10 mouse cellular contexts compared by ENCODE assay signal in the genomic region with DNA sequence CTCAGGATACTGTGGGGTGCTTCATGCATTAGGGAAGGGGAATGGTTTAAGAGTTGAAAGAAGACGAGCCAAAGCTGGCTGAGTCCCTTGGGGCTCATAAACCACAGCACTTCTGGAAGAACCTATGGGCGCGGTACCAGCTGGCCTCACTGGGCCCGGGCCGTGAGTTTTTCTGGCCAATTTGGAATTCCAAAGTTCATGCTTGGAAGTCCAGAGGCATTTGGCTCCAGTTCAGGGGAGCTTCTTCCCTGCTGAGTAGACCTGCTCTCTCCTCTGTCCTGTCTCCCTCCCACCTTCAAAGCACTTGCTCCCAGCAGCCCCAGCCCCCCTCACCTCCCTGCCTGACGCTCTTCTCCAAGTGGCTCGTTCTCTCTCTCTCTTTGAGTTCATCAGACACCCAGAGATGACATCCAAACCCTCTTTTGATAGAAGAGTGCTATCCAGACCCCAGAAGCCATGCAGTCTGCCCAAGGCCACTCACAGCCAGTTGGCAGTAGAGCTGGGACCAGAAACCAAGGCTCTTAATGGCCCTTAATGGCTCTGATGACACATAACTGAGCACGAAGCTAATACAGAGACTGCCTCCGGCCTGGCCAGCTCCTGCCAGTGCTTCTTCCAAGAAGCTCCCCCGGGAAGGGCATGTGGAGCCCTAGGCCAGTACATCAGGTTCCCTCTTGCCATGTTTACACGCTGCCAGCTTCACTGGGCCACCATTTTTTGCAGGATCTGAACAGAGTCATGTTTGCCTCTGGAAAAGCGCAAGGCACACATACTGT.
DNase-seq lines count a peak whose midpoint lies in the region; ATAC-seq and TF ChIP-seq lines count a peak whose summit lies in the region.
"Had no signal": no experiment of that assay in that cellular context is flagged by ENCODE, and none has a peak within 500 bp of the region (broad histone marks: within the 10 kb centered on the region; RNA-seq: fewer than 3 reads in every experiment).

No protein-coding gene starts in this region.

- TF ChIP-seq POLR2A in testis, adult 2 months (IDR thresholded peaks at IDR 0.05; ENCODE audit: control insufficient read depth, low read depth, low read length), result no peak

- H3K4me3 ChIP-seq in forebrain, embryonic 15.5 days, result no peak overlapping the region
- no peak overlapping the region for H3K4me3 ChIP-seq in forebrain, embryonic 16.5 days (replicated peaks; ENCODE audit: low read length)
- no peak overlapping the region for H3K4me3 ChIP-seq in testis, adult 2 months (ENCODE audit: control insufficient read depth, low read depth, low read length)
- no peak overlapping the region for H3K4me3 ChIP-seq in hindbrain, embryonic 14.5 days (replicated peaks; ENCODE audit: low read length)

- ATAC-seq in forebrain, embryonic 15.5 days (replicated peaks), result no peak
- ATAC-seq in forebrain, embryonic 16.5 days, result no peak
- no peak for ATAC-seq in hindbrain, embryonic 14.5 days (ENCODE audit: low FRiP score)
- ATAC-seq: lung, postnatal 0 days had no signal

- no peaks in the 10 kb centered on the region for H3K9me3 ChIP-seq in forebrain, embryonic 15.5 days
- H3K9me3 ChIP-seq in forebrain, embryonic 16.5 days (ENCODE audit: control insufficient read depth, low read length), result no peaks in the 10 kb centered on the region
- H3K9me3 ChIP-seq in hindbrain, embryonic 14.5 days (ENCODE audit: control insufficient read depth, low read length), result no peaks in the 10 kb centered on the region

- no peak for DNase-seq in testis, postnatal 14 days (ENCODE audit: low spot score)
- no peak for DNase-seq in hindbrain, embryonic 14.5 days (ENCODE audit: low spot score)
- no peak for DNase-seq in layer of hippocampus, postnatal 36 days
- DNase-seq in yolk sac, embryonic 10.5 days (ENCODE audit: low spot score), result no peak
- DNase-seq in embryo, embryonic 10.5 days (ENCODE audit: low spot score), result no peak
- DNase-seq: heart, postnatal 4 days had no signal

- H3K27me3 ChIP-seq in forebrain, embryonic 15.5 days, result no peaks in the 10 kb centered on the region
- no peaks in the 10 kb centered on the region for H3K27me3 ChIP-seq in forebrain, embryonic 16.5 days (replicated peaks; ENCODE audit: control insufficient read depth, insufficient read depth, low read length)
- H3K27me3 ChIP-seq in testis, adult 2 months (ENCODE audit: control insufficient read depth, insufficient read depth, low read length), result no peaks in the 10 kb centered on the region
- H3K27me3 ChIP-seq in hindbrain, embryonic 14.5 days (ENCODE audit: control insufficient read depth, insufficient read depth, low read length), result no peaks in the 10 kb centered on the region

- H3K9ac ChIP-seq in forebrain, embryonic 15.5 days (replicated peaks), result no peak overlapping the region
- no peak overlapping the region for H3K9ac ChIP-seq in forebrain, embryonic 16.5 days (replicated peaks; ENCODE audit: low read depth, low read length)
- no peak overlapping the region for H3K9ac ChIP-seq in hindbrain, embryonic 14.5 days

- peaks cover 50% of the 10 kb centered on the region for H3K4me1 ChIP-seq in forebrain, embryonic 15.5 days
- peaks cover 44% of the 10 kb centered on the region for H3K4me1 ChIP-seq in forebrain, embryonic 16.5 days (replicated peaks; ENCODE audit: control insufficient read depth, insufficient read depth, low read length)
- H3K4me1 ChIP-seq in testis, adult 2 months (ENCODE audit: control insufficient read depth, insufficient read depth, low read length), result peaks cover 15% of the 10 kb centered on the region
- H3K4me1 ChIP-seq in hindbrain, embryonic 14.5 days (replicated peaks; ENCODE audit: control insufficient read depth, insufficient read depth, low read length), result peaks cover 65% of the 10 kb centered on the region

- WGBS in forebrain, embryonic 15.5 days, result 84% methylated on average over 12 of the region's 12 CpGs
- WGBS in forebrain, embryonic 16.5 days, result 83% methylated on average over 12 of the region's 12 CpGs
- WGBS in hindbrain, embryonic 14.5 days, result 68% methylated on average over 12 of the region's 12 CpGs

- no peaks in the 10 kb centered on the region for H3K36me3 ChIP-seq in forebrain, embryonic 15.5 days
- no peaks in the 10 kb centered on the region for H3K36me3 ChIP-seq in forebrain, embryonic 16.5 days (ENCODE audit: control insufficient read depth, insufficient read depth)
- H3K36me3 ChIP-seq in testis, adult 2 months (ENCODE audit: control insufficient read depth, insufficient read depth, low read length), result no peaks in the 10 kb centered on the region
- H3K36me3 ChIP-seq in hindbrain, embryonic 14.5 days (replicated peaks; ENCODE audit: control insufficient read depth, insufficient read depth), result no peaks in the 10 kb centered on the region

- no peak overlapping the region for H3K4me2 ChIP-seq in forebrain, embryonic 15.5 days (replicated peaks)
- H3K4me2 ChIP-seq in forebrain, embryonic 16.5 days (ENCODE audit: low read length), result no peak overlapping the region
- no peak overlapping the region for H3K4me2 ChIP-seq in hindbrain, embryonic 14.5 days (replicated peaks)

- no peak for TF ChIP-seq CTCF in testis, adult 2 months (IDR thresholded peaks at IDR 0.05; ENCODE audit: control insufficient read depth, insufficient read depth, insufficient replicate concordance, low read depth, low read length)

- 0 out of 2 replicates have a peak overlapping the region, but pooled peaks have one; percentile 9 for H3K27ac ChIP-seq in forebrain, embryonic 15.5 days (replicated peaks)
- H3K27ac ChIP-seq in forebrain, embryonic 16.5 days (ENCODE audit: low read length), result no peak overlapping the region
- peak overlapping the region; percentile 23; the same call in 1 of the 2 replicates for H3K27ac ChIP-seq in testis, adult 2 months (ENCODE audit: control insufficient read depth, insufficient read depth, low read depth, low read length)
- peak overlapping the region; percentile 38; the same call in 1 of the 2 replicates for H3K27ac ChIP-seq in hindbrain, embryonic 14.5 days
